Mouse (Mus musculus) heart, adult 9 months (tissue): ENCODE measurements around the gene Cap1.
A peak's percentile ranks its signal among the peaks of the same experiment; 100 is the strongest.
"Not testable (repeated sequence)": the region's sequence is repeated elsewhere in the genome, so short reads cannot be mapped to it uniquely, and the experiment has no call there.

Source experiments
- DNase-seq, 2 experiments: peaks; one replicate each; pipeline ENCODE4 v3.0.0; 2022; ENCODE audit warnings: low spot score in 2 of 2

Gene Cap1

DNA sequence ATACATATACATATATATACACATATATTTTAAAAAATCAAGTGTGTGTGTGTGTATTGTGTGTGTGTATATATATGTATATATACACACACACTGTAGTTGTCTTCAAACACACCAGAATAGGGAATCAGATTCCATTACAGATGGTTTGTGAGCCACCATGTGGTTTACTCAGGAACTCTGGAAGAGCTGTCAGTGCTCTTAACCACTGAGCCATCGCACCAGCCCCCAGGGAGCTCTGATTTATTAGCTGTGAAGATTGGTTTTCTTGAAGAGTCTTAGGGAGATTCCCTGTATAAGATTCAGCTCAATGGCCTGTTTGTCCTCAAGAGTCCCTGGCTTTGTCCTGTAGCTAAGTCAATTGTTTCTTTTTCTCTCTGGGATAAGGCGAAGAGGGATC is 47.9 kb downstream of the Cap1 start:
- DNase-seq: no peak

DNA sequence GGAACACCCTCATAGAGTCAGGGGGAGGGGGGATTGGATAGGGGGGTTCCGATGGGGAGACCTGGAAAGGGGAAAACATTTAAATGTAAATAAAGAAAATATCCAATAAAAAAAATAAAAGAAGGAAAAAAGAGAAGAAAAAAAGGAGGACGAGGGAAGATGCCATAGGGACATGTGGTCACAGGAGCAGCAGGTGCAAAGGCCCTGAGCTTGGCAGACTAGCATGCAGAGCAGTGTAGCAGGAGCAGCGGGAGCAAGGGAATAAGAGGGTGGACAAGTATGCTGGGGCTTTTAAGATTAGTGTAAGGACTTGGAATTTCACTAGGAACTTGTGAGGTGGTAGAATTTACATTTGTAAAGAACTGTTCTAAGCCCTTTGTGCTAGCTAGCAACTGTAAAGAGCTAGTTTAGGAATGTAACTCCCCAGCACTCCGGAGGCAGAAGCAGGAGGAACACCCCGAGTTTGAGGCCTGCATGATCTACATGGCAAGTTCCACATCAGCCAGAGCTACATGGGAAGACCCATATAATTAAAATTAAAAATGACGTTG is 48.6 kb downstream of the Cap1 start:
- DNase-seq: no peak

DNA sequence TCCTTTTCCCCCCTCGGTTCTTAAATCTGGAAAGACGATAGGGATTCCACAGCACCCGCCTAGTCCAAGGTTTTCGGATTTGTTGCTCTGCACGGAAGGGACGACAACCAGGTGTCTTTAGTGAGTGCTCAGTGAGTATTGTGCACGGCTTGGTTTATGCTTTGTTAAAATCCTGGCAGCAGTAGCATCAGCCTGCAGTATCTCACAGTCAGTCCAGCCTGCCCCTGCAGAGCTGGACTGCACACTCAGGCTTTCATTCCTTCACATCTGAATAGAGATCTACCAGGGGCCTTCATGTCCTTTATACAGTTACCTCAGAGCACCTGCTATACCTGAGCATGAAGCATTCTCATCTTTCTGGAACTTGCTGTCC is 49.5 kb downstream of the Cap1 start:
- no peak for DNase-seq

DNA sequence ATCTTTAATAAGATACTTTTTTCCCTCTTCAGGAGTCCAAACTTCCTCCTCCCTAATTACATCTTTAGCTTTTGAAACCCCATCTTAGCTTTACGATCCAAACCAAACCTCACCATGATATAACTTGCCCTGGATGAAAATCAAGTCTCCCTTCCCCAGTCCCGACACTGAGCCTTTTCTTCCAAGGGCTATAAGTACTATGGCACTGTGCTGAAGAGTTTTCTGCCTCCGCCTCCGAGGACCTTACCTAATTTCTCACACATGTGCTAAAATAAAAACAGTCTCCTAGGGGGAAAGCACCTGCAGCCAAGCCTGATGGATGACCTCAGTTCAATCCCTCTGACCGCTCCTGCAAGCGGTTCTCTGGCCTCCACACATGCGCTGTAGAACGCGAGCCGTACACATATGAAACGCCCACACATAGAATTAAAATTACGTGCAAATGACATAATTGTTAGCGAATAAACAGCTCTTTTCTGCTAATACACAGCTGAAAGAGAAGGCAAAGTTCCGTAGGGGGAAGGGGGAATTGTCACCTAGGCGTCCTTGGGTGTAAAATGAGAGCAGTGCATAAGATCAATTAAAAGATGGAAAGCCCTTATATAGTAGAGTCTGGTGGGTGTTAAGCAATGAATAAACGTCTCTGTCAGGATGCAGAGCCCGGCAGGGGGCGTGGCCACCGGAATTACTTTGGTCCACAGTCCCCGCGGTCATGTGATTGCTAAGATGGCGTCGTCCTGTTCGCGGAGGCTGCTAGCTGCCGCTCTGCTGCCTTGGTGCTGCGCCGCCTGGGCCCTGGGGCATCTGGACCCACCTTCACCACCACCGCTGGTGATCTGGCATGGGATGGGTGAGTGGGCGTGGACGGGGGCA is 50.1 kb downstream of the Cap1 start, which contains the start of gene Ppt1:
Ppt1 (plus strand) TSS at position 713 of the 873 bp plus-strand sequence.
- peak; percentile 77 to 84 for DNase-seq

DNA sequence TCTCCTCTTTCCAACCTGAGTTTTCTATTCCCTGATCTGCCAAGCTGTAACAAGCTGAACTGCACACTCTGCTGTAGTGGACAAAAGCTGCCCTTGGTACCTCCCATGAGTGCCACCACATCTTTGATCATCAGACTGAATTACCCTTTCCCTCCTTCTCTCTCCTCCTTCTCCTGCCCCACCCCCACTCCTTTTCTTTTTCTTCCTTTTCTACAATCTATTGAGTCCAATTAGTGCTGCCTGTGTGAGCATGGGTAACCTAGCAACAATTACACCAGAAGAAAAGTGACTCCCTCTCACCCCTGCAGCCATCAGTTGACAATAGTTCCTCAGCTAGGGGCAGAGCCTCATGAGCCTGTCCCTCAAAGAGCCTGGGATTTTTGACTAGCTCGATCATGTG is 54.0 kb downstream of the Cap1 start:
- no peak for DNase-seq

DNA sequence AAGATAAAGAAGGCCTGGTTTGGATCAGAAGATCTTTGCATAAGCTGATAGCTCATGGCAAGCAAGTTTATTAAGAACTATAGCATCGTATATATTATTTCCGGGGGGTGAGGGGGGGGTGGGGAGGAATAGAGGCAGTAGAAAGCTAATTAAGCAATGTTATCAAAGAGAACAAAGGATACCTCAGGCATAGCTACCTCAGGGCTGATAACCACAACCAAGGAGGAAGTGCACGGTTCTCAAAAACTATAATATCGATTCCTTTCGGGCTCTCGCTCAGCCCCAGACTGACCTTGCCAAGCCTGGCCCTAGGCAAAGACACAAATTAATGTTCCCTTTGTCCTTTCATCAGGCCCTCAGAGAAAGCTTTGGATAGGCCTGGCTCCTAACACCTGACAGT is 56.5 kb downstream of the Cap1 start:
- DNase-seq: no peak

DNA sequence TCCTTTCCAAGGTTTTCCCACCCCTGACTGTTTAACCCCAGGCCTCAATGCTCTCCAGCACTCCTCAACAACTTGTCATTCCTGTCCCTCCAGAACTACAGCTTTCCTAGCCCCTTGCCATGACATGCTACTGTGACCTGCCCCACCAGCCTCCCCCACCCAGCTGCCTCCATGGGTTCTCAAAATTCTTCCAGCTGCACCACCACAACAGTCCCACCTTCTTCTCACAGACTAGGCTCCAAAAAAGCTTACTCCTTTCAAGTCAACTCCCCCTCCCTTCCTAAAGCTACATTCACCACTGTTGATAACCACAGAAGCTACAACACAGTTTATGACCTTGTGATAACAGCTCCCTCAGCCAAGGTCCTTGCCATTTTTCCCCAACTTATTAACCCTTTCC is 58.2 kb downstream of the Cap1 start:
- DNase-seq: no peak

DNA sequence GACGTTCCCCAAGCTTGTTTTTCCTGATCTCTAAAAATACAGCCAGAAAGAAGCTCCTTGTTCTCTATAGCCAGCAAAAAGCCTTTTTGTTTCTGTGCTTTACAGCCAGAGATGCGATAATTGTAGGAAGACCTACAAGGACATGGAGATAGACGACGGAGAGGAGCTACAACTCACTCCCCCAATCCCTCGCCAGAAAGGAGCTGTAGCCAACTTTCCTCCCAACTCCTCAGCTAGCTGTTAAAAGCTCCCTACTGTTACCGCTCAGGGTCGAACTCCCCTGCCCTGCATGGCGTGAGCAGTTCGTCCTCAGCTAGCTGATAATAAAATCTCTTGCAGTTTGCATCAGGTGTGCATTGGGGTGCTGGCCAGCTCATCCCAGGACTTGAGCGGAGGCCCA is 64.9 kb downstream of the Cap1 start:
- DNase-seq: not testable (repeated sequence)

DNA sequence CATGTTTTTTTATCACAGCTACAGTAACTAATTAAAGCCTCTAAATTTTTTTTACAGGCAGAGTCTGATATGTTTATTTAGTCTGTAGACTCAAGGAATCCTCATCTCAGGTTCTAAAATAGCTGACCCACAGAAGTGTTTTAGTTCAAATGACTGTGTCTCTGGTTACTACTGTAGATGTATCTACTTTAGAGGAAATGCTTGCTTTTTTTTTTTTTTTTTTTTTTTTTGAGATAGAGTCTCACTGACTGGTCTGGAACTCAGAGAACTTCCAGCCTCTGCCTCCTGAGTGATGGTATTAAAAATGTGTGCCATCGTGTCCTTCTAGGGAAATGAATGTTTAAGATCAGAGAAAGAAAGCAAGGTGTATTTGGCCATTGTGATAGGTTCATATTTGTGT is 69.7 kb downstream of the Cap1 start:
- DNase-seq: no peak

DNA sequence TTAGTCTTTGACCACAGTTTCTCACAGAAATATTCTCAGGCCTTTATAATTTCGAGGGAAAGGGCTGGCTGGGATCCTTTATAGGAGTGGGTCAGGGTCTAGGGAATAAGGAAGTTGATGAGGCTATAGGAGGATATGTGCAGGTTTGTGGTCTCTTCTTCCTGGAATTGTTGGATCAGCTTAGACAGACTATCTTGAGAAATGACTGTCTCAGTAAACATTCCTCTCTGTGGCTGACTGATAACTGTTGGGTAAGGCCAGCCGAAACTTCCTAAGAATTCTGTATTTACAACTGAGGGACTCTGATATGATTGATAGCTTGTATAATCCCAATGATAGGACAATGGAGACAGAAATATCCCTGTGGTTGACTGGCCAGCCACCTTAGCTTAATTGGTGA is 74.0 kb downstream of the Cap1 start:
- DNase-seq: no peak

DNA sequence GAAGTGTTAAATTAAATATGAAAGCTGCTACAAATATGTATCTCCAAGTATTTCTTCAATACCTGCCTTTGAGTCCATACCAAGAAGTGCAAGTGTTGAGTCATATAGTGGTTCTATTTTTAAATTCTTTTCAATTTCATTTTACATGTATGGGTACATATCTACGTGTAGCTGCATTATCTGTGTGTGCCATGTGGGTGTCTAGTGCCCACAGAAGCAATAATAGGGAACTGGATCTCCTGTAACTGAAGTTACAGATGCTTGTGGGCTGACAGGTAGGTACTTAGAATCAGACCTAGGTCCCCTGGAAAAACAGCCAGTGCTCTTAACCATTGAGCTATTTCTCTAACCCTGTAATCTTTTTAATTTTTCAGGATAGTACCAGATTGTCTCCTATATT is 74.7 kb downstream of the Cap1 start:
- DNase-seq: no peak
